Mouse (Mus musculus) testis, postnatal 14 days (tissue): Measurements from ENCODE around the gene Thtpa.

ENCODE experiments used
- DNase-seq: peaks from one replicate; pipeline ENCODE4 v3.0.0; 2021; ENCODE audit warnings: low spot score

The Thtpa gene

DNA sequence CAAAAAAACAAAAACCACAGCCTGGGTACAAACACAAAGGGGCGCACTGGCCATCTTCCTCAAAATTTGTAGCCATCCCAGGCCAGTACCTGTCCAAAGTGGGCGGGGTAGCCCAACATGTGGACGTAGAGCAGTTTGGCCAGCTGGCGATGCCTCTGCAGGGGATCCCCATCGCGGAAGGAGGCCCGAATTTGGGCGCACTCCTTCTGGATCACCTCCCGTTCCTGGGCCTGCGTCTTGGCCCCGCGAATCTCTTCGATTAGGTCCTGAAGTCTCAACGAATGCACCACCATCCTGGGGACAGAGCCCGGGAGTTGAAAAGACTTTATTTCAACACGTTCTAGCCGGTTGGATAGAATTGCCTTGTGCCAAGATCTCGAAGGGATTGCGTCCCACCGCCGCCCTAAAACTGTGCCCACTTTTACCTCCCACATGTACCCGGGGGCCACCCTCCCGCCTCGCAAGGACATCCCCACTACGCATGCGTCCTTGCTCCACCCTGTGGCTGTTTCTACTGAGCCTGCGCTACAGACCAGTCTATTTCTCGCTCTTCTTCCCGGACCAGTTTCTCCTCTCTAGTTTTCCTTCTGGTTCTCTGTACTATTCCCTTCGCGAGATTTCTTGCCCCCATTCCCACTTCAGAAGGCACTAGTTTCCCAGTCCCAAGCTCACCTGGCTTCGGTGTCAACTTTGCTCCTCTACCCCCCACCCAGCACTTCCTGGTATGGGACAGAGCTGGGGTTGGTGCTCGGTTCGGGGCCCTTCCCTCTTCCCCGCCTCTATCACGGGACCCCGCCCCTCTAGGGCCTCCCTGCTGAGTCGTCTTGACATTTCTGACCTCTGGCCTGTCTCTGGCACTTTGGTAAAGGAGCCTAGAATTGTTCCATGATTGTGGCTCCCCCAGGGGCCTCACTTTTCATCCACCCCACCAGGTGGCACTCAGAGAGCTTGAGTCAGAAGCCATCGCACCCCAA, 11.5 kb downstream of the Thtpa start, which contains the start of gene Ap1g2:
Gene Ap1g2, minus strand, starts transcription at position 758 of the 974 bp plus-strand sequence.
- peak; percentile 63 for DNase-seq

DNA sequence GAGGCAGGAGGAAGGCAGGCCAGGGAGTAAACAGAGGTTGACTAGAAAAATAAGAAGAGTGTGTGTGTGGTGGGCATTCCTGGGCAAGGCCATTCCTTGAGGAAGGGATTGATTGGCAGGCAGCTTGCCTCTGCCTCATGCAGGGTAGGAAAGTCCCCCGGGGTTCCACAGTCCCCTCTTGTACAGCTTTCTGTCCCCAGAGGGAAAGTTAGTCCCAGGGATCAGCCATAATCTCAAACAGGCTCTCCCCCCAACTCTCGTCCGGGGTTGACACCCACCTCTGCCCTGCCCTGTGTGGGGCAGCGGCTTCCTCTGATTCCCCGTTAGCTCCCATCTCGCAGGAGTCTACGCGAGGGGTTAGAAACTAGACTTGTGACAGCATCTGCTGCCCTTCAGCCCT, 12.4 kb downstream of the Thtpa start:
- no peak for DNase-seq

DNA sequence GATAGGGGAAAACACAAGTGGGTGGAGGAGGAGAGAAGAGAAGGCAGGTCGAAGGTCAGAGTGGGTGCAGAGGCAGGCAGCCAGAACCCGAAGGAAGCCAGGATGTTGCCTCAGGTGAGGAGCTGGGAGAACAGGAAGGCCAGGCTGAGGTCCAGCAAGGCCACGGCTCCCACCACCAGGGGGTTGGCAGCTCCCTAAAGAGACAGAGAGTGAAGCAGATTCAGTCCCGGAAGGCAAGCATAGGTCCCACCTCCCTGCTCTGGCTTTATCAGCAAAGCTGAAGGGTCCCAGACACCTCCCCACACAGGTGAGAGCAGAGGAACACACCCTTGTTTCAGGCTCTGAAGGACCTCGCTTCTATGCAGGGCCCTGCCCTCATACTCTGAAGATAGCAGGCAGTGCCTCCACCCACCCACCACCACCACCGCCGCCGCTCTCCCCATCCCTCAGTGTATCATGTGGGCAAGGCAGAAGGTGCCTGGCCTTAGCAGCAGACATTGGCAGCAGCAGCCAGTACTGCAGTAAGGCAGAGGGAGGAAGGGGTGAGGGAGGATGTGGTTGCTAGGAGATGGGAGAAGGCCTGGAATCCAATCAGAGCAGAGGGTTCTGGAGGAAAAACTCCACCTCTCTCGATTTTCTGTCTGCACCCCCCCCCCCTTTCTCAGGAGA, 13.8 kb downstream of the Thtpa start:
- no peak for DNase-seq

DNA sequence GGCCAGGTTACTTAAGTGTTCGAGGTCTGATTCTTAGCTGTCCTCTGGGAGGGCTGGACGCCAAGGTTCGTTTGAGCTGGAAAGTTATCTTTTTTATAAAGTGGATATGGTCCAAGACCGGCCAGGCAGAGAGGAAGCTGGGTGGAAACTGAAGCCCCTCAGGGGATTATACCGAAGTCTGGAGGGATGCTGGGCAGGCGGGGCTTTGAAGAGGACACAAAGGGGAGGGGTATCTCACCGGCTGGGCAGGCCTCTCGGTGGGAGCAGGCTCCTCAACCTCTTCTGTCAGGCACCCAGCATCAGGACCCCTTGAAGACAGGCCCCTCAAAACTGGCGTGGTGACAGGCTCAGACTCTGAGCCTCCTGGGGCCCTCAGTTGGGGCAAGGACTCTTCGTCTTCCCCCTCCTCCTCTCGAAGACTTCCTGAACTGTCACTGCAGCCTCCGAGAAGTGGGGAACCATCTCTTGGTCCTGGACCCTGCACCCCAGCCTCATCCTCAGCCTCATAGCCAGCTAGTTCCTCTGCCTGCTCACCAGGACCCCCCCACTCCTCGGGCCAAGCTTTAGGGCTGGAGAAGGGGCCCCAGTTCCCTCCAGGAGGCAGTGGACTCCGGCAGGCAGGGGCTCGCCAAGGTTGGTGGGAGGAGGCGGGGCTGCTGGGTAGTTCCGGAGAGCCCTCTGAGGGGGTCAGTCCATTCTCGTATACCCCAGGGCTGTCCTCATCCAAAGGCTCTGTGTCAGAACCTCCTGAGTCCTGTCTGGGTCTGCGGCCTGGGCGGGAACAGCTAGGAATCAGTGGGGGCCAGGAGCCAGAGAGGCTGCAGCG, 14.7 kb downstream of the Thtpa start:
- DNase-seq, result no peak

DNA sequence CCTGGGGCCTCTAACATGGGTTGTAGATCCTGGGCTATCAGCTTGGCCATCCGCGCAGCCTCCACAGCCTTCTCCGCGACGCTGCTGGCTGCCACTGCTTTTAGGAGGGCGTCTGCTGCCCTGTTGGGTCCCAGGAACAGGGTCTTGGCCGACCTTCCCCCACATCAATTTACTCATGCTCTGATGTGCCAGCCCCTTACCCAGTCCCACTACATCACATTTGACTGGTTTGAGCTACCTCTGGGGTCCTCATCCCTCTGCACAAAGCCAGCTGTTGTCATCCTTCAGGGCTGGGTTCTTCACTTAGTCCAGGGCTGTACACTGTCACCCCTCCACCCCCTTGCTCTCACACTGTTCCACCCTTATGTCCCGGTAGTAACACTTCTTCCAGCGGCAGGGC, 15.5 kb downstream of the Thtpa start:
- no peak for DNase-seq

DNA sequence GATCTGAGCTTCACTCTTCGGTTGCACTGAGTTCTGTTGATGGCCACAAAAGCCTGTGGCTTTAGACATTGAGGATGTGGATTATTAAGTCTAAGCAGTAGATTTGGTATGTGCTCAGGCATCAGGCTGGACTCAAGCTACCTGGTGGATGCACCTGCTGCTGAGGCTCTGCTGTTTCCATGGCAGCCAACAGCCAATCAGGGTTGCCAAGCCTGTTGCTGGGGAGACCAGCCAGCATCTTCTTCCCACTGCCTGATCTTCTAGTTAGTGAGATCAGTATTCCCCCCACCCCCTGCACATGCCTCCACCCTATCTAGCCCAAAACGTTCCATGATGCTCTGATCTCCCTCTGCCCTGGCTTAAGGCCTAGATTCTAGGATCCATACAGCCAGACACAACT, 17.1 kb downstream of the Thtpa start:
- DNase-seq, result no peak

DNA sequence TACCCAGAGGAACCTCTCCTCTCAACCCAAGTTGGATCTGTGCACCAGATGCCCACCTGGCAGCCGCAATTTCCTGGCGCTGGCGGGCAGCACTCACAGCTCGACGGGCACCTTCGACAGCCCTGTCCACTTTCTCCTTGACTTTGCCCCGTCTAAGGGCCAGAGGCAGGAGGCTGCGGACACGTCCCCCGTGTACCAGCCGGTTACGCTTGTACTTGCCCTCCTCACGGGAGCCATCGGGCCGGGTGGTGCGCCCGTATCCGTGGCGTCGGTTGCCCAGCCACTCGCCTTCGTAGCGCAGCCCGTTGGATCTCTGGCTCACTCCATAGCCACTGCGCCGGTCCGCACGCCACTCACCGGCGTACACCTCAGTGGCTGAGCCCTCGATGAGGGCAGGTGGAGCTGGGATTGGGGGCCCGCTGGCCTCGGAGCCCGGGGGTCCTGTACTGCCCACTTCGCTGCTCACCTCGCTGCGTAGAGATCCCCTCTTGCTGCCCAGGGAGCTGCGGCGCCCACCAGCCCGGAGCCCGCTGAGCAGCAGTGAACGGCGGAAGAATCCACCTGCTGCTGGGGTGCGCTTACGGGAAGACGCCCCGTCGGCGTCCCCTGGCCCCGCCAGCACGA, 18.9 kb downstream of the Thtpa start:
- no peak for DNase-seq

DNA sequence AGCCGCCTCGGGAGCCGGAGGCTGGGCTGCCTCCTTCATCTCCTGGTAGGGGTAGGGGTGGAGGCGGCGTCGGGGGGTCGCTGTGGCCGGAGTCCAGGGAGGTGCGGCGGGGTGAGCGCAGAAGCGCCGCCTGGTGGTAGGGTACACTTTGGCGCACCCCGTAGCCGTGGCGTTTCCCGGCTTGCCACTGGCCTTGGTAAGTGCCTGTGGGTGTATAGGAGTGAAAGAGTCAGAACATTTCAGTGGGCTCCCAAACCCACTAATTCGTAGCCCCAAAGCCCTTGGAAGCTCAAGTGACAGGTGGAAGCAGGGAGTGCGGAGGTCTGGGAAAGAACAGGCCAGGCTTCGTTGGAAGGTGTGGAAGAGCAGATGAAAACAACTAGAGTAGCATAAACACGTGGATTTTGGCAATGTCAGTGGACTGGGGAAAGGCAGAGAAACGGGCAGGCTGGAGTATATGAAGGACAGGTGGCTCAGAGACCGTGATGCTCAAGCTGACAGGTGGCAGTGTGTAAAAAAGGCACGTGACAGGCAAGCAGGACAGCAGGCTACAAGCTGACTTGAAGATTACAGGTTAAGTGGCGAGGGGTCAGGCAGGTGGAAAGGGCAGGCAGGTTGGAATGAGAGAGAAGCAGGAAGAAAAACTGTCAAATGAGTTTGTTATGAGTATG, 19.5 kb downstream of the Thtpa start:
- no peak for DNase-seq

DNA sequence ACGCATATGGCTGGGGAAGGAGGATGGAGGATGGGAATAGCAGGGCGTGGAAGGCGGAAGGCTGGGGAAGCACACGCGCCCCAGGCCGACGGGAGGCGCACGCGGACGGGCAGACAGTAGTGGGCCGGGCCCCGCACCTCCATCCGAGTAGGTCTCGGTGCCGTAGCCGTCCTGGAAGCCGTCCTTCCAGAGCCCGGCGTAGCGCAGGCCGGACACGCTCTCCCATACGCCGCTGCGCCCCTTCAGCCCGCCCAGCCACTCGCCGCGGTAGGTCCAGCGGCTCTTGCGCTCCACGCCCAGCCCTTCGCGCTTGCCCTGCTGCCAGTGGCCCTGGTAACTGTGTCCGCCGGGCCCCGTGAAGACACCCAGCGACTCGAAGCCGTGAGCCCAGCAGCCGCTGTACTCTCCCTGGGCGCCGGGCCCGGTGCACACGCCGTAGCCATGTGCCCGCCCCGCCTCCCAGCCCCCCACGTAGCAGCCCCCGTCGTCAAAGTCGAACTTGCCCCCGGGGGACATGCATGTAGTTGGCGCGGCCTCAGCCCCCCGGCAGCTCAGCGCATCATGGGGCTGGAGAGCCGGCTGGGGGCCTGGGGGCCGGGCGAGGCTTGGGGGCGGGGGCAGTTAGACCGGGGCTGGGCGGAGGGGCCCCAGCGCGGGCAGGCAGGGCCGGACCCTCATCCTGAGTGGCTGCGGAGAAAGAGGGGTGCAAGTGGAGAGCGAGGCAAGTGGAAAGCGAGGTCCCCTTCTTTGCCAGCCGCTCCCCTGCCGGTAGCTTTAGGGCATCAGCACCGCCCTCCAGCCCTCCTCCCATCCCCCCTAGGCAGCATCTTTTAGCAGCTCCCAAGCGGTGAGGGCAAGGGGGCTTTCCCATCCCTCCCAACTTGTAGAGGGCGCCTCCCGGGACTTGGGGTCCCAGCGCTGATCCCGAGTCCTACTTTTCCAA, 20.4 kb downstream of the Thtpa start:
- DNase-seq, result no peak

DNA sequence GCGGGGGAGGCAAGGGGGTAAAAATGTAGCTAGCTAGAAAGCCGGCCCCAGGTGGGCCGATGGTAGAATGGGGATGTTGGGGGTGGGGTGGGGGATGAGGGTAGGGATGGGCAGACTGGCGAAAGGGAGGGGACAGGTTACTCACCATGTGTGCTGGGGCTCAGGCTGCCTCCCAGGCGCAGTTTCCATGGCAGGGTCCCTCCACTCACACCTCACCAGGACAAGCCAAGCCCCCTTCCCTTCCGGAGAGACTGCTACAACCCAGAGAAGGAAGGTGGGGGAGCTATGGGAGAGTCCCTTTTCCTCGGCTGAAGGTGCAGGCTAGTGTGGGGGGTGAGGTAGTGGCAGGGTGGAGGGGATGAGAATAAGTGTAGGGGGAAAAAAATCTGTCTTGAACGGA, 21.3 kb downstream of the Thtpa start:
- DNase-seq, result no peak

DNA sequence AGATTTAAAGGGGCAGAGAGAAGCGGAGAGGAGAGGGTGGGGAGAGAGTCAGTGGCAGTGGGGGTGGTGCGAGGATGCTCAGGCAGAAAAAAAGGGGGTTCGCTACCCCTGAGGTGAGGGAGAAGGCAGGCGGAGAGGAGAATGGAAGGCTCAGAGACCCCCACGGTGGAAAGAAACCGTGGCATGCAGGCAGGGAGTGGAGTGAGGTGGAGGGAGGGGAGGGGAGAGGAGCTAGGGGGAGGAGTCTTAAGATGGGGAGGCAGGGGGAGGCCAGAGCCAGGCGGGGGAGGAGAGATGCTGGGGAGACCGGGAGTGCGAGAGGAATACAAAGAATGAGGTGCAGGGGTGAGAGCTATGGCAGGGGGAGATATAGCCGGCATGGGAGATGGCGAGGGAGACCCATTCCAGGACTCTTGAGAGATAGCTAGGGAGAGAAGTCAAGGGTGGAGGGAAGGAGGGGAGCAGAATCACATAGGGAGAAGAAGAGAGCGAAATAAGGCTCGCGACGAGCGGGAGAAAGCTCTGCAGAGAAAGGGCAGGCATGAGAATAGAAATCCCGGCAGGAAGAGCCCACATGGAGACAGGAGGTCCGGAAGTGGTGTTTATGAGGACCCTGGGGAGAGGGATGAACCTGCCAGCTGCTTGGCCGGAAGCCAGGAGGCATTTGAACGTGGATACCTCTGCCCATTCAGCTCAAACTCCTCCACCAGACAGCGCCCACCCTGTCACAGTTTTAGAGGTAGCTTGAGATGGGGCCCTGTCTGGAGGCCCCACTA, 22.0 kb downstream of the Thtpa start, which contains the start of gene Jph4:
Gene Jph4, minus strand, starts transcription at position 511 of the 776 bp plus-strand sequence.
- no peak for DNase-seq

DNA sequence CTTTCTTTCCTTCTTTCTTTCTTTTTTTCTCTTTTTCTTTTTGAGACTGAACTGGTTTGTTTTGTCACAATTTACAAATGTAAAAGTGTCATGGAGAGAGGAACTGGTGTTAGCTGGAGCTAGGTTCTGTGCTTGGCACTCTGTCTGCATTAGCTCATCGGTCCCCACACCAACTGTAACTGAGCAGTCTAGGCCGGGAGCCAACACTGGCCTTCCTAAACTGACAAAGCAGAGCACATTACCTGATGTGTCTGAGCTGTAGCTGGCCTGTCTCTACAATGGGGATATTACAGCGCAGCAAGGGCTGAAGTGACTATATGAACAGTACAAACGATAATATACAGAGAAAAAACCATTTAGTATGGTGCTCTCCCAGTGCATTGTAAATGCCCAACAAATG, 24.3 kb downstream of the Thtpa start:
- DNase-seq, result no peak

DNA sequence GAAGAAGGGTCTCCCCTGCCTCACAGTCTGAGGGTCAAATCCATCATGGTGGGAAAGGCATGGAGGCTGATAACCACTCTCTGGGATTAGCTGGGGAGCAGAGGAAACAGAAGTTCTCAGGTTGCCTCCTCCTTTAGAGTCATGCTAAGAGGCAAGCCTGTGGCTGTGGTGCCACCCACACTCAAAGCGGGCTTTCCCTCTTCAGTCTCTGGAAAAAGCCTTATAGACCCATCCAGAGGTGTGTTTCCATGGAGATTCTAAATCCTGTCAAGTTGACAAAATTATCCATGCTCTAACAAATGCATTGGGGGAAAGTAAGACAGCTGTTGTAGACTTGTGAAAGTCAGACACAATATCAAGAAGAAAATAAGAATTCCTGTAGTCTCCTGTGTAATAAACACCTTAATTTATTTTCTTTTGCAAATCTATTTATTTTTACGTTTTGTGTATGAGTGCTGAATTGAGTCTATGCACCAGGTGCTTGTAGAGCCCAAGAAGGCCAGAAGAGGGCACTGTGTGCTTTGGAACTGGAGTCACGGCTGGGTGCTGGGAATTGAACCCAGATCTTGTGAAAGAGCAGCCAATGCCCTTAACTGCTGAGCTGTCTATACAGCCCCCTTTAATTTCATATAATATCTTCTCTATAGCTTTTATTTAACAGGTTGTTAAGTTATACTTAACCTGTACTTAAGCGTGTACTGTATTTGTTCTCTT, 25.0 kb downstream of the Thtpa start:
- DNase-seq, result no peak

DNA sequence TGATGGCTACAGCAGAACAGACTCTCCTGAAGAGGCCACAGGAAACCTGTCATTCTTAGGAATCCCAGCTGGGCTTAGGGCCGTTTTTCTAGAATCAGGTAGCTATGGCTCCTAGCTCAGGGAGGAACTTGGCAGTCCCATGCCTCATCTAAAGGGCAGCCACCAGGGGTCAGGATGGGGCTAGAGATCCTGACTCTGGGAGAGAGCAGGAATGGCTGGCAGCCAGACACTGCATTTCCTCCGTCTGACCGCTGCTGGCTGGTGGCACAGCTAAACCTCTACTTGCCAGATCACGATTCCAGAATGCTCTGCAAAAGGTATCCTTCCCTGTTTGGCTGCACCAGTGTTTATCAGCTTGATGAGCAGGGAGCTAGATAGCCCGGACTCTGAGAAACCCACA, 27.4 kb downstream of the Thtpa start:
- DNase-seq, result peak; percentile 60

DNA sequence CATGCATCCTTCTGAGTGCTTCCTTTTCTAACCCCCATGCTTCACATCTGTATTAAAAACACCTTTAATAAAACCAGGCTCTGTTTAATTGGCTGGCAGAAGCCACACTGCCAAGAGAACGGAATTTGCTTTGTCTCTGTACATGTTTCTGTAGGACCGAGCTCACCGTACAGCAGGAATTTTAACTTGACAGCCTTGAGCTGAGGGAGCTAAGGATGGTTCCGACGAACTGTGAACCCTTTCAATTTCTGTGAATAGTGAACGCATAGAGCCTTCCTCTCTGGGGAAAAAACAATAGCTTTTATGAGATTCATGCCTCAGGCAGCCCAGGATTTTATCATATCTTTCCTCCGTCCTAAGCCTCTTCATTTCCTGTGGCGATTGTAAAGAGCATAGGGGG, 27.8 kb downstream of the Thtpa start:
- no peak for DNase-seq

DNA sequence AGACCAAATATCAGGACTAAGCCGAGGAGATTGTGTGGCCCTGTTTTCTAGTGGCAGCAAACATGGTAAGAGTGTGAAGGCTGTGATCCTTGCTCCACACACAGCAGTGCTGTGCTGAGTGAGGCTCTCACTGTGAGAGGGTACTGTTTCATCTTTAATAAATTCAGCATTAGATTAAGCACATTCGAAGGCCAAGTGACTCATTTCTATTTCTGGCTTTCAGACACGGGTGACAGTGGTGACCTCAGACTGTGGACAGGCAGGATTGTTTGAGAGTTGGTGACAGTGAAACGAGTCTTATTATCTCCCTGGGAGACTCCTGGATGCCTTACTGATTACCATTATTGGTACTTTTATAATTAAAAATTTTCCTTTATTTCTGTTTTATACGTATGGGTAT, 31.1 kb downstream of the Thtpa start:
- DNase-seq, result no peak

DNA sequence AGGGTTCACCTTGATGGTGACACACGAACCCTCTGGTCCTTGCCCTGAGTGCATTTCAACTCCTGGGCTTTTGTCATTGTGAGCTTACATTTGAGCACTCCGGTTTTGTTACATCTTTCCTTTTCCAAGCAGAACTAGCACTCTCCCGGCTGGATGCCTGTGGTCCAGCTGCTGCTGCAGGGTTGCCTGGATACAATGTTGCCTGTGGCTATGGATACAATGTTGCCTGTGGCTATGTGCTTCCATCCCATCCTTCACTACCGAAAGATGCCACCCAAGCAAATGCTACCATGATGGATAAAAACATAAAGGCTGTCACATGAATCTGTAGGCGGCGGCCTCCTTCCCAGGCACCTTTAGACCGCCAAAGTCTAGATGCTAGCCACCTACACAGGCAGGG, 31.9 kb downstream of the Thtpa start:
- DNase-seq, result peak; percentile 75

DNA sequence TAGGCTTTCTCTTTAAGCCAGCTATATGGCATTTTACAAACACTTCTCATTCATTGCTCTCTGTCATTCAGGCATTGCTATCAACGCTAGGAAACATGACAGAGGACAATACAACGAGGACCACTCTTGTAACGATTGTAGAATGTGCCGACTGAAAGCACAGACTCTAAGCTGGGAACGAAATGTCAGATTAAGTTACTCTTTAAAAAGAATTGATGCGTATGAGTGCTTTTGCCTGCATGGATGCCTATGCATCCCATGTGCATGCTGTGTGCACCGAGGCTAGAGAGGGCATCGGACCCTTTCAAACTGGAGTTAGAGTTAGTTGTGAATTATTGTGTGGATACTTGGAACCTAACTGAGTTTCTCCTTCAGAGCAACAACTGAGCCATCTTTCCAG, 41.1 kb downstream of the Thtpa start:
- no peak for DNase-seq

DNA sequence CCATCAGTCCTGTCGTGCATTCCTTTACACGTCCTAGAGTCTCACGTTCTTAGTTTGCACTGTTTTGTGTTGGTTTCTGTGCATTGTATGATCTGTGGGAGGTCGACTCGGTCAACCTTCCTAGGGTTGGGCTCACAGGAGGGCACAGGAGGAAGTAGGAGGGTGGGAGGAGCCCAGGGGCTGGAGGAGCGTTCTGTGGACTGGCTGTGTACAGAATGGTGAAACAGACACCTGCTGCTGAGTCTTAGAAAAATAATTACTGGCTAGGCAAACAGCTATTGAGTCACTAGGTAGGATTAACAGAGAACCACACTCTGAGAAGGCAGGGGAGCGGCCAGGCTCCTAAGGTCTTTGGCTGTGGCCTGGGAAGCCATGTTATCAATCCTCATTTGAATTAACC, 44.7 kb downstream of the Thtpa start:
- no peak for DNase-seq
